Mouse (Mus musculus): ENCODE data around the gene Mlst8.

DNA sequence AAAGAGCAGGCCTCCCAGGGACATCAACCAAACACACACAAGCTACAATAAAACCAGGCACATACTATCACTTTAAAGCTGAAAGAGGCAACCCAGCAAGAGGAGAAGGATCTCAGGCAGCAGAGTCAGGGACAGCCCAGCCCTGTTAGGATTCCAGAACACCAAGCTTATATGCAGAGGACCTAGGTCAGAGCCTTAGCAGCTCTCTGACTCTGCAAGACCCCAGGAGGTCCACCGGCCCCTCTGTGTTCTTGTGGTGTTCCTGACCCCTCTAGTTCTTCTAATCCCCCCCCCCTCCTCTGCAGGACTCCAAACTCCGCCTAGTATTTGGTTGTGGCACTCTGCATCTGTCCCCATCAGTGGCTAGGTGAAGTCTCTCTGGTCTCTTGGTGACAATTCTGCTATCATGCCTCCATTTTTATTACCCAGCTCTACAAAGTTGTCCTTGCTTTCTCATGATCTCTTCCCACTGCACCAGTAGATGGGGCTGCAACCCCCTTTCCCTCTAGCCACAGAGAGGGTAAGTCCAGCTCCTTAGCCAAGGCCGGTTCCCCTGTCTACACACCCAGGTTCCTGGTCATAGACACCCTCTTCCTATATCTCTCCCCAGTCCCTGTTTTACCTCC, 1.4 kb upstream of the Mlst8 start:
- peak; percentile 38; the same call in 1 of the 2 replicates for TF ChIP-seq CTCF (IDR thresholded peaks at IDR 0.05; ENCODE audit: borderline replicate concordance, extremely low read depth, insufficient read depth, insufficient read length)
- TF ChIP-seq POLR2A (IDR thresholded peaks at IDR 0.05; ENCODE audit: borderline replicate concordance, extremely low read depth, insufficient read depth, insufficient read length, poor library complexity, severe bottlenecking): no peak

Measured in brain, embryonic 14.5 days (tissue).